Mouse (Mus musculus): Measurements from ENCODE around the gene Reln.

The Reln gene

DNA sequence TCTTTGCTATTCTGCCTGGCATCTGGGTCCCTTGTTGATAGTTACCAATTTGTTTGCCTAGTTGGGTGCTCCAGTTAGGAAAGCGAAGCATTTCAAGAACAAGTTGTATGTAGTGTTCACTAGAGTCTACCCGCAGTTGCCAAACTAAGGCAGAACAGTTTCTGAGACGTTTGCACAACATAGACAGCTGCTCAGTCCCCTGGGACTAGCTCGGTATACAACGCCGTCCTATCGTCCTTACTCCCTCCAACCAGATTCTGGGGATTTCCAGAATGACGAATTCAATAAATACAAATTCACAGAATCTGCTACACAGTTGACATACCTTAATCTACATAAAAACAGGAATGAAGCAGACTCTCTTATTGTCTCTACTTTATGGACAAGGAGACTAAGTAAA lies 335.4 kb downstream of the Reln start:
- in situ Hi-C loops (cut with MseI, MboI) = no loop called here

DNA sequence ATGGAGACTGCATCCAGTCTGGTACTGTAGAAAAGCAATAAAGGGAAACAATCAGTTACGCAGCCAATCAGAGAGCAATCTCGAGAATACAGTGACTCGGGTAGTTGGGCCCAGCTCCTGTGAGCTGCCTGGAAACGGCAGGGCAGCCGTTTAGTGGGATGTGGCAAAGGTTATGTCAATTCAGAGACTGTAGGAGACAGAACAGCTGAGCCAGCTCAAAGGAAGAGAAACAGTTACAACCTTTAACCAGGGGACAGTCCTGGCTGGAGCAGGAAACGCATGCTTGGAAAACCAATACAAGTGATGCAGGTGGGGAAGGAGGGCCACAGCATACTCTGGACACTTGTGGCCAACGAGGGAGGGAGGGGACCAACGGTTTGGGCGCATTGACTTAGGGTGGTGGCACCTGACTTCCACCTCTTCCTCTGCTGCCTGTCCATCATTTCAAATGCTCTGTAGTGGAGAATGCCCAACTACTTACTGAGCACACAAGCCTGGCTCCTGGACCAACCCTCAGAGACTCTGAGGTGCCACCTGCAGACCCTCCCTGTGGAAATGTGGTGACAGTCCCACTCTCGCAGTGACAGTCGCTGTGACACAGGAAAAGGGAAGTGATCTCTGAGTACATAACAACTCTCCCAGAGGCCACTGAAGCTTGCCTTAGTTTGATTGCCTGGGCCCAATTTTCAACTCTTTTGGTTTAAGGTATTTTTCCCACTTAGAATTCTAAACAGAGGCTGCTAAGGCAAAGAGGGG lies 337.0 kb downstream of the Reln start:
- in situ Hi-C loops (cut with MseI, MboI) = no loop called here

DNA sequence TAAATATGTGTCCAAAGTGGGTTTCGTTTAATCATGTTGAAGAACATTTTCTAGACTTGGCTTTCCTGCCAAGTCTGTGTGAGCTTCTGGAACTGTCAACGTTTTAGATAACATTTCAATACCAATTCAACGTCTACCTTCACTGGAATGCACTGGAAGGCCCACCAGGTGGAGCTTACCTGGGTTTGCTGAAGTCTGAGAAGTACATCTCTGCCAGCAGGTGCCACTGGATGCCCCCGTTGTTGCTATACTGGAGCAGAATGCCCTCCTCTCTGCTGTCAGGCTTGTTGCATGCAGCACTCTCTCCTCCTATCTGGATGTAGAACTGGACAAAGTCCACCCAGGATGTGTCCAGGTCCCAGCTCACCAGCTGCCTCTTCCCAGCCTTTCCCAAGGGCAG lies 340.6 kb downstream of the Reln start:
- in situ Hi-C loops (cut with MseI, MboI) = no loop called here

DNA sequence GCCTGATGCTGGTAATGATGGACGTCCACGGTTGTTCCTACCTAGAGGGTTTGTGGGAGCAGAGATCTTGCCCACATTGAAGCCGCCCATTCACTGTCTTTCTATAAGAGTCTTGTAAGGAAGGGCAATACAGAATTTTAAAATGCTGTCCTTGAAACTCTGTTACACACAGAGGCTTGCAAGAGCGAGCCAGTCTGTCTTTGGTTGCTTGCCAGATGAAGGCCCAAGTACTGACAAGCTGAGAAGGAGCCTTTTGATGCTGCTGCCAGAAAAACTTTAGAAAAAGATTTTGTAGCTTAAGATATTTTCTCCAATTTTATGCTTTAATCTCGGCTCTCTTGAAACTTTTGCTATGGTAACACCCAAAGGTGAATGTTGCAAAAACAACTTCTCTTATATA lies 356.8 kb downstream of the Reln start:
- in situ Hi-C loops (cut with MseI, MboI) = loop anchor here (10.0 kb wide), 2 partner anchors 327 to 337 kb away; no protein-coding TSS in a partner anchor

DNA sequence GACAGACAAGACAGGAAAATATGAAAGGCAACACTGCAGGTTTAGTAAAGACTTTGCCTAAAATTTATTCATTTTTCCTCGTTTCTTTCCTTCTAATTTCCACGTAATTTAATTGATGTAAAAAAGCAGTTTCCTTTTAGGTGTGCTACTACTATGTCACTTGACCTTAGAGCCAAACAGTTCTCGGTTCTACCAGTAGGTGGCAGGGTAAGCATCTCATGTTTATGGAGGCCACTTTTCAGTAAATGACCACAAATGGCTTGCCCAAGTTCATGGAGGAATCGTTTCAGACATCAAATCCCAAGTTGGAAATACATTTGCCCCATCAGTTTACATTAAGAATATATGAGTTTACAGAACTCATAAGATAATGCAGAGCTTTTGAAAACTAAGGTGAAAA lies 358.2 kb downstream of the Reln start:
- in situ Hi-C loops (cut with MseI, MboI) = loop anchor here (10.0 kb wide), 2 partner anchors 328 to 338 kb away; no protein-coding TSS in a partner anchor

DNA sequence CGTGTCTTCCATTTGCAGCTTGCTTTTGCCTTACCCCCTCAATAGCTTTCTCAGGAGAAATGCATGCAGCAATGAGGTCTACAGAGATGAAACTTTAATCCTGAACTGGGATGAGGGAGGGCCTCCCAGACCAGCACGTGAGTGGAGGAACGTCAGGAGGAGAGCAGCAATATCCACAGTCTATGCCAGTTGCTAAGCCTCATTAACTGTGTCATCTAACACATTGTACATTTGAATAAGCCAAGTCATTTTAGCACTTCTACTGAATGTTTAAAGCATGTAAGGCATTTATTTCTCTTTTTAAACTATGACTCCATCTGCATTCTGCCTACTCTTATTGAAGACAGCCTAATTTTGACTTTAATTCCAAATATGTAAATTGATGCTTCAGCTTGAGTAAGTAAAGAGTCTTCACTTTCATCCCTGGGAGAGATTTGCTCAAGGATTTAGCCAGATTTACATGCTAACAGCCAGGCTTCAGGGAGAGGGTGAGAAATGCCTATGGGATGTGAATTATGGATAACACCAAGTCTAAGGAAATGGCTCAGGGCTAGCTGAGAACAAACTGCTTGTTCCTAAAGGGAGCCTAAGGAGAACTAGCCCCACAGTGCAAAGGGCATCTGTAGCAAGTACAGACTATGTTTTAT lies 361.4 kb downstream of the Reln start:
- in situ Hi-C loops (cut with MseI, MboI) = loop anchor here (10.0 kb wide), 2 partner anchors 332 to 342 kb away; no protein-coding TSS in a partner anchor

DNA sequence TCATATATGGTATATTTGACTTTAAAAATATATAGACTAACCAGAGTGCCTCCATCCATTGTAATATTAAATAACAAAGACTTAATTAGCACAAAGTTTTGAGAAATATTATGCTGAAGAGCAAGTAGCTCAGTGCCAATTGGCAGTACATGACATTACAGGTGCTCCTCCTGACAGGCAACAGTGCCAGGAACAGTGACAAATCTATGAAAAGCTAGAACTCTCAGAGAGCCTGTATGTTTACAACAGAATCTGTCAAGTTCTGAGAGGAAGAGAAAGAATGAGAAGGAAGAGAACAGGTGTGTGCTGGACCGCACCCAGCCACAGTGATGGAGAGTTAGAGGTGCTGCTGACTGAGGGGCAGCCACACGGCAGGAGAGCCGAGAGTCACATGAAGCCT lies 363.3 kb downstream of the Reln start:
- in situ Hi-C loops (cut with MseI, MboI) = loop anchor here (10.0 kb wide), 2 partner anchors 334 to 344 kb away; no protein-coding TSS in a partner anchor

DNA sequence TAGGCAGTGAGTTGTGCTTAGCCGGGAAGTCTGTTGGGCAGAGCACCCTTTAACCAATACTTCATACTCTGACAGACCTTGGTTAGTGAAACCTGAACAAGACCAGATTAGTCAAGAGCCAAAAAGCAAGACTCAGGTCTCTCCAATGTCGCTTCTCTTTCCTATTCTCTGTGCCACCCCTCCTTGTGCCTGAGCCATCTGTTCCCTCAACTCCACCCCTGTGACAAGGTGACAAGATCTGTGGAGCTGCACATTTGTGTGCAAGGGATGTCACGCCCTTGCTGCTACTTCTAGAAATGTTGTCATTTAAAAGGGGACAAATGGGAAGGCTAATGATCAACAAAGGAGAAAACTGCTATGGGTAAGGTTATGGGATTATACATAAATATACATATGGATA lies 364.0 kb downstream of the Reln start:
- in situ Hi-C loops (cut with MseI, MboI) = loop anchor here (10.0 kb wide), 2 partner anchors 334 to 344 kb away; no protein-coding TSS in a partner anchor

DNA sequence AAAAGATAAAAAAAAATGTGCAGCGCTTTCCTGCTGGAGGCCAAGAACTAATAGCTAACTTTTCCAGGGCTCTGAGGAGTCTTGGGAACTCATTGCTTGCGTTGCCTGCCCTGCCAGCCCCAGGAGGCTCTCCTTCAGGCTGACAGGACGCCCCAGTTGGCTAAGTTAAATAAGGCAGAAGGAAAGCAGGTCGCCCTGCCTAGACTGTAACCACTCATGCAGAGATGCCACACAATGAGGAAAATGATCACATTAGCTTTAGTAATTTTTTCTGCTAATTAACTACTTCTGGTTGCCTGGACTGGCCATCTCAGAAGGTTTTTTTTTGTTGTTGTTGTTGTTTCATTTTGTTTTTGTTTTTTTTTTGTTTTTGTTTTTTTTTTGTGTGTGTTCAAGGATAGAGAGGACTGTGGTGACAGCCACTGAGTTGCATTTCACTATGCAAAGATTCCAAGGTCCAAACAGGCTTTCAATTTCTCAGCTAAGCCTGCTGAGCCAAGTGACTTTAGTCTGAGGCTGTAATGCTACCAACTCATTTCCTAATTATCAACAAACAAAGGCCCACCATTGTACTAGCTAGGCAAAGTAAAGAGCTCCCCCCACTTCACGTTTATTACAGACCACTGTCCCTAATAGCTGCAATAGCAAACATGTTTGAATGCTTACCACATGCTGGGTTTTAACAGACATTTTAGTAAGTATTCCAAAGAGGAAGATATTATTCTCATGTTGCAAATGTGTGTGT lies 371.1 kb downstream of the Reln start:
- in situ Hi-C loops (cut with MseI, MboI) = no loop called here

DNA sequence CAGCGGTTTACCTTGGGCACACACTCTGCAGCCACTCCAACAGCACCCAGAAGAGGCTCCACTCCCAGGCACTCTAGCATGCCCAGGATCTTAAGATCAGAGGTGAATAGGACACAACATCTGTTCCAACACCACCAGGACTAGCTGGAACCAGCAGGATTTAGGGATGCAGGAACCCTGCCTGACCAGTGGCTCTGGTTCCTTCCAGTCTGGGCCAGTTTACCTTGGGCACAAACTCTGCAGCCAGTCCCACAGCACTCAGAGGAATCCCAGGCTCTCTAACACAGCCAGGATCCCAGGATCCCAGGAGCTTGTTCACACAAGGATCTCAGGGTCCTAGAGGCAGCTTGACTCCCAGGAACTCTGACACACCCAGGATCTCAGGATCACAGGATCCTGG lies 382.7 kb downstream of the Reln start:
- in situ Hi-C loops (cut with MseI, MboI) = no loop called here

DNA sequence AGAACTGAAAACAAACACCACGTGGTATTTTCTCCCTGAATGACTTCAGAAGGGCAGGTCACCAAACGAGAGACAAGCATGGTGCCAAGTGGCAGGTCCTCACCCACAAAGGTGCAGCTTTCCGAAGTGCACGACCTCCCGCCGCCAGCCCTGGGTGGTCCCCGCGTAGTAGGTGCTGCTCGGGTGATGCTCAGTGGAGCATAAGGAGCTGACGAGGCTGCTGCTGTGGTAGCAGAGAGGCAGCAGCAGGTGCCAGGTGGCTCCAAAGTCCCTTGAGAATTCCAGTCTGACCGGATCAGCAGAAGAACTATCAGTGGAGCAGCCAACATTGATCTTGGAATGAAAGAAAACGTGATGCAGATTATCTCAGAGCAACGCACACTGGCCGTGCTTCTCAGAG lies 384.4 kb downstream of the Reln start:
- in situ Hi-C loops (cut with MseI, MboI) = no loop called here

DNA sequence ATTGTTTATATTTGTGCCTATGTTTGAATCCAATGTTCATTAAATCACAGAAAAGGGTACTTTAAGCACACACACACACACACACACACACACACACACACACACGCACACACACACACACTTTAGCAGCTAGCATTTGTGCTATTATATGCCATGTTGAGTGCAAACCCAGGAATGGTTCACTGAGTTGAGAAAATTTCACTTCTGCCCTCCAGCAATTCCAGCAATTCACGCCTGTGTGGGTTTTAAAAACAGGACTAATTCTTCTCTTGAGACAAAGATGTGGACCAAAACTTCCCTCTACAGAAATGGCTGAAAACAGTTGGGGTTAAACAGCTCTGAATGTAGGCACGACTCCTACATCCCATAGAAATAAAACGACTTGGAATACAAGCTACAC lies 386.9 kb downstream of the Reln start:
- in situ Hi-C loops (cut with MseI, MboI) = no loop called here

DNA sequence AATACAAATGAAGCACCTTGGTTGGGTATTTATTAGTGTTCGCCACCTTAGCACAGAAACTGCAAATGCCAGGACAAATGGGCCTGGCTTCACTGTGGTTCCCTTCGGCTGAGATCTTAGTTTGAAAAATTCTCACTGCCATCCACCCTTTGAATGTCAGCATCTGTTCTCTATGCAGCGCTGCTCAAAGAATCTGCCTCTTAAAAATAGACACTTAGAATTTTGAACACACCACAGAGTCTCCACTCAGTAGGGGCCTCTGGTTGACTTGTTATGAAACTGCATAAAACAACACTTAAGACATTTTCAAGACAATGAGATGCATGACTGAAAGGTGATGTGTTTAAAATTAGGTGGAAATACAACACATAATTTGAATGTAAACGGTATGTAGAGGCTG lies 387.4 kb downstream of the Reln start:
- in situ Hi-C loops (cut with MseI, MboI) = no loop called here

DNA sequence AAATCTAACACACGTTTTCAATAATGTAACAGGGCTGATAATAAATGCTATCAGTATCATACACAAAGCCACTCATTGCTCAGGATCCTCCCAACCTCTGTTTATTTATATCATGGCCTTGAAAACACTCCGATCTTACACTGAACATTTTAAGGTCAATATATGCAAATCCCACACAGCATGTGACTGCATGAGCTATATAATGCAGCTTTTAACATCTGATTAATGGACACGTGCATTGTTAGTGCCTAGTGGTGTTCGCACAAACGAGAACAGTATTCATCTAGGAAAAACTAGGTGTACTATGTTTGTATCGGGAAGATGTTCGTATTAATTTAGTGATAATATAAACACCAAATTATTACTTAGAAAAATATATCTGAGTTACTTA lies 395.0 kb downstream of the Reln start:
- in situ Hi-C loops (cut with MseI, MboI) = no loop called here

DNA sequence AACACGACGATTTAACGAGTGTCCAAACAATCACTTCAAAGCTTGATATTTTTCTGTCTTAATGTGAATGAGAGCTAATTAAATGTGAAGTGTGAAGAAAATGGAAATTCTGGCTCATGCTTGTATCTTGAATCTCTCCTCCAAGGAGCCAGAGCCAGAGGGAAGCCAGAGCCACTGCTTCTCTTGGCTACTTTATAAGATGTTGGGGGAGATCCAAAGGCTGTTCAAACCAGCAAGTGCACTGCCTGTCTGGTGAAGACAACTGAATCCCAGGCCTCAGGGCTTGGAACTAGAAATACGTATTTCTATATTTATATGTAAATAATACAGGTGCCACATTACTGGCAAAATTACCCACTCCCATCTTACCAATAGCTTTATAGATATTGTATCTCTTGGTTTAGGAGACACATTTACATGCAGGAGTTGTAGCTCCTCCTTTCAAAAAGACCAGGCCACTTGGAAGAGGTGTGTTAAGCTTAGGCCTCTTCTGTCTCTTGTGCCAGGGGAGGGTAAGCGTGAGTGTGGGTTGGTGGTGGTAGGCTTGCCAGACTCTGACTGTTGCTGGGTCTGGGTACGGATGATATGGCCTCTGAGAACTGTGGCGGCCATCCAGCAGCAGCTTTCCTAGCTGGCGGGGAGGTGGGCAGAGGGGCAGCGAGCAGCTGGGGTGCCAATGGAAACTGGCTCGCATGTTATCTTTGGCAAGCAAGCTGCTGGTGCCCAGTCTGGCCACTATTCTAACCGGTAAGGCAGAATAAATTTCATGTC lies 395.6 kb downstream of the Reln start:
- in situ Hi-C loops (cut with MseI, MboI) = no loop called here

DNA sequence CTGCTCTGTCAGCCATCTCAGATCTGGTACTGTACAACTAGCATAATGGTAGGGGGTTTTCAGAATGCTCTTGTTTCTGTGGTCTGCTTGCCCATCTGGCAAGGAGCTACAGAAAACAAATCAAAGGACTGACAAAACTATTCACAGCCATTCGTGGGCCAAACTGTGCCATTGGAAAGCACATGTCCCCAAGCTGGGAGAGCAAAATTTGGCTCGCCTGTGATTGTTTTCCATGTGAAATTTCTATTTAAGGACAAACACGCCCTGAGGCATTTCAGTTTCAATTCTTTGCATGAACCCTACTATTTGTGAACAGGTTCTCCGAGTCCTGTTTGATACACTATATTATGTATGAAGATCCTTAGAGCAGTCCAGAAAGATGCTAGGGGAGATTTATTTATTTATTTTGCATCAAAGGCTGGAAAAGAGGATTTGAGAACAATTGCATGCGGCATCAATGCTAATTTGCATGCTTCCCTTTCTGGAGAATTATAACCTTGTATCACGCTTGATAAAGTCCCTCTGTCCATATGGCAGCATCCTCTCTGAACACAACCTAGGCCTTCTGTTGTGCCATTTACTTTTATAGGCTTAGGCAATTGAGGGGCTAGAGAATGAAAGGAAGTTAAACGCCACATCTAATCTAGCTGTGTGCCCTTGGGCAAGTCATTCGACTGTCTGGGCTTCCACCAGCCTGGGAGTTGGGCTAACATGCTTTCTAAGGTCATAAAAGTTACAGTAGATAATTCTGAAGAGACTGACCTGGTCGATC lies 396.7 kb downstream of the Reln start:
- in situ Hi-C loops (cut with MseI, MboI) = no loop called here

DNA sequence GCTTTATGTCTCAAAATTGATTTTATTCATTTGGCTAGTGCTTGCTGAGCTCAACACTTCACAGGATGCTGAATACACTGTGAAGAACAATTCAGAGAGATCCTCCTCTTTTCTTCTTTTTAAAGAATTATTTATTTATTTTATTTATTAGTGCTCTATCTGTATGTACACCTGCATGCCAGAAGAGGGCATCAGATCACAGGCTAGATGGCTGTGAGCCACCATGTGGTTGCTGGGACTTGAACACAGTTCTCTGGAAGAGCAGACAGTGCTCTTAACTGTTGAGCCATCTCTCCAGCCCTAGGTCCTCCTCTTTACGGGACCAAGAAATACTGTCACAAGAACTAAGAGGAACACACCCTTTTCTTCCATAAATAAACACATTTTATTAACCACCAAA lies 399.9 kb downstream of the Reln start:
- in situ Hi-C loops (cut with MseI, MboI) = no loop called here

DNA sequence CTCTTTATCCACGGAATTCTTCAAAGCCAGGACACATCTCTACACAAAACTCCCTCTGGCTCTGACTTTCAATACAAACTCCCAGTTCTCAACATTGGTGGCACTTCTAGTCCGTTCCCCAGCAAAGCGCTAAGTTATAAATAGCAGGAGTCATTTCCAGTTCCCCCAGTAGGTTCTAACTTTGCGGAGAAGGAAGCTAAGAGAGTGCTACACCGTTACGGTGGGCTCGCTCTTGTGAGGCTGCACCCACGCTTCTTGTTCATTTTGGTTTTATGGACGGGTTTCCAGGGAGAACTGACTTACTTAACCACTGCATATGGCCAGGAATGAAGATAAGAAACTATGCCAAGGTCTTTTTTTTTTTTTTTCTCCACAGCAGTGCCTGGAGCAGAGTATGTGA lies 405.1 kb downstream of the Reln start:
- in situ Hi-C loops (cut with MseI, MboI) = no loop called here

DNA sequence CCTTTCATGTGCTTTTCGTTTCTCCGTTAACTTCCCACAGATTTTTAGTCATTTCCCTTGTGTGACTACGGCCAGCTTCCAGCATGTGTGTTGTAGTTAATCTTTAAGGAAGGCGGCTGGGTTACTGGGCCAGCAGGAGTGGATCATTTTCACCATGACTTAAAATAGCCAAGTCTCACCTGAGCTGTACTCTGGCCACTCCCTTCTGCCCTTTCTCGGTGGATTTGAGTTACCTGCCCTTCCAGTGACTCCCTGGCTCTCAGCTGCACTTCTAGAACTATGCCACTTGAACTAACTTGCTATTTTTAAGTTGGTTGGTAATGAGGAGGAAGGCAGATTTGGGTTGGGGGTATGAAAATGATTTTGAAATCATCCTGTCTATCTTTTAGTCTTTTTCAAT lies 406.4 kb downstream of the Reln start:
- in situ Hi-C loops (cut with MseI, MboI) = no loop called here

DNA sequence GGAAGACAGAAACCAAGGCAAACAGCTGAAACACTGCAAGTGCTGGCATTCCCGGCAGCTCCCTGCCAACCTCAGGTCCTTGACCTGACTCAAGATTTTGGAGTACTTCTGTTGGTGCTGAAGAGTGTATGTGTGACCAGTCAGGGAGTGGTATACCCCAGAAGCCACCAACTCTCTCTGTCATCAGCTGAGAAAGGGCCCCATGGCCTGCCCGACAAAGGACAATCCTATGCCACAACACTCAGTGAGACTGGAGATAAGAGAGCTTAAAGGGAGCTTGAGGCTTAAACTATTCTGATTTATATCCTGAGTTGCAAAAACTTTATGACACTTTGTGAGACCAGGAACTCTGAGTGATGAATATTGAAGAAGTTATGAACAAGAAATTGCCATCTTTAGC lies 407.9 kb downstream of the Reln start:
- in situ Hi-C loops (cut with MseI, MboI) = no loop called here

DNA sequence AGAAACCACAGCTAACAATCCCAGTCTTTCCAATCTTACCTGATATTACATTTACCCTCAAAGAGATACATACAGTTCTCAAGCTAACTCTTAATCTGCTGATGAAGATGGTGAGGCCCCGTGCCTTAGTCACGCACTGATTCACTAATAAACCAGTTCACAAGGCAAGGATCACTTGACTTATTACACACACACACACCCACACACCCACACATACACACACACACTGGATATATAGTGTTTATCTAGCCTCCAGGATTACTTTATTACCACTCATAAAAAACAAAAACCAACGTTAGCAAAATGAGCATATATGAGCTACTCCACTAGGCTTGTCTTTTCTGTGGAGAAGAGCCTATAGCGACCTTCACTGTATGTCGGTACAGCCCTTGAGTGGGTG lies 408.4 kb downstream of the Reln start:
- in situ Hi-C loops (cut with MseI, MboI) = no loop called here

Data from mouse trophoblast stem cell (cell line).